Mouse (Mus musculus) heart, postnatal 0 days (tissue): Measurements from ENCODE around the gene Reln. TPM values are rescaled to one million over a fixed set of nuclear protein-coding genes. Genes with fewer than 3 reads are reported as not detected.

ENCODE experiments used
- ATAC-seq: fragments of 200-750 bp; cut with Nextera tagmentation; 2 replicates; pipeline ENCODE4 v1.8.0; 2017; ENCODE audit warnings: low read depth, moderate number of reproducible peaks, moderate library complexity; ENCODE audit not compliant: insufficient read depth
- DNase-seq: peaks from one replicate; pipeline ENCODE4 v3.0.0-alpha.2; 2016; ENCODE audit warnings: low spot score
- H3K27ac ChIP-seq: fragments of 300-500 bp; sonication (generic); 2 replicates; pipeline ENCODE4 v1.5.1; 2014; ENCODE audit warnings: low read depth, mild to moderate bottlenecking
- H3K27me3 ChIP-seq: fragments of 300-500 bp; sonication (generic); 2 replicates; pipeline ENCODE4 v1.6.1; 2014; ENCODE audit warnings: low read length, mixed read lengths; ENCODE audit not compliant: control insufficient read depth, insufficient read depth
- H3K36me3 ChIP-seq: fragments of 300-500 bp; sonication (generic); replicated peaks from 2 replicates; pipeline ENCODE4 v1.6.1; 2014; ENCODE audit warnings: low read length, mixed read lengths; ENCODE audit not compliant: control insufficient read depth, insufficient read depth
- H3K4me1 ChIP-seq: fragments of 300-500 bp; sonication (generic); 2 replicates; pipeline ENCODE4 v1.6.1; 2014; ENCODE audit warnings: antibody characterized with exemption; ENCODE audit not compliant: control insufficient read depth, insufficient read depth
- H3K4me2 ChIP-seq: fragments of 300-500 bp; sonication (generic); 2 replicates; pipeline ENCODE4 v1.6.1; 2014; ENCODE audit warnings: low read depth, mild to moderate bottlenecking, low read length, moderate library complexity
- H3K4me3 ChIP-seq: fragments of 300-500 bp; sonication (generic); 2 replicates; pipeline ENCODE4 v1.5.1; 2014; ENCODE audit warnings: low read depth, low read length
- H3K9ac ChIP-seq: fragments of 300-500 bp; sonication (generic); replicated peaks from 2 replicates; pipeline ENCODE4 v1.6.1; 2014; ENCODE audit warnings: low read depth, low read length, mixed read lengths
- H3K9me3 ChIP-seq: fragments of 300-500 bp; sonication (generic); replicated peaks from 2 replicates; pipeline ENCODE4 v1.6.1; 2016; ENCODE audit warnings: low read length; ENCODE audit not compliant: control insufficient read depth
- CTCF ChIP-seq: IDR thresholded peaks from 2 replicates; pipeline ENCODE4 v1.5.1; 2016; ENCODE audit warnings: antibody characterized with exemption, control low read depth, low read depth
- EP300 ChIP-seq: IDR thresholded peaks from 2 replicates; pipeline ENCODE4 v1.6.1; 2016; ENCODE audit warnings: antibody characterized with exemption, low read depth
- WGBS: fragments of 180-500 bp; shearing (Covaris S2); extraction: QIAGEN DNeasy Blood & Tissue Kit; methylation state at CpG from one replicate; pipeline ENCODE4 v1.1.7; 2014; 5-methylcytosine and 5-hydroxymethylcytosine counted together
- polyA plus RNA-seq: library from polyadenylated mRNA; unstranded; fragments of >200 nt; fragmentation: Nextera tagmentation; extraction: Ambion mirVana; gene quantifications from 2 replicates; pipeline ENCODE4 v1.2.1, GENCODE M21; 2015
- total RNA-seq: library from RNA; depleted of rRNA; stranded (reverse); fragments of >200 nt; gene quantifications from 2 replicates; pipeline ENCODE4 v1.2.3, GENCODE M21; 2014; ENCODE audit warnings: low replicate concordance

Gene Reln
- total and polyA plus RNA-seq, 2 experiments from 2014 or later = 1.00 to 14.4 TPM

- ATAC-seq = no peak
- DNase-seq = no peak
- Histone ChIP-seq H3K4me2 (no peak overlapping the region), H3K4me1 (no peaks in the 10 kb centered on the region), H3K9ac (no peak overlapping the region), H3K9me3 (no peaks in the 10 kb centered on the region), H3K36me3 (no peaks in the 10 kb centered on the region), H3K4me3 (no peak overlapping the region), H3K27me3 (no peaks in the 10 kb centered on the region), H3K27ac (no peak overlapping the region)
- TF ChIP-seq EP300 = no peak
- TF ChIP-seq CTCF = no peak
- 67% methylated on average over 6 of the region's 6 CpGs for WGBS
Measured at GRCm38 (mm10) chr5:22247850-22248249, 96.7 kb downstream of the Reln start.

DNA sequence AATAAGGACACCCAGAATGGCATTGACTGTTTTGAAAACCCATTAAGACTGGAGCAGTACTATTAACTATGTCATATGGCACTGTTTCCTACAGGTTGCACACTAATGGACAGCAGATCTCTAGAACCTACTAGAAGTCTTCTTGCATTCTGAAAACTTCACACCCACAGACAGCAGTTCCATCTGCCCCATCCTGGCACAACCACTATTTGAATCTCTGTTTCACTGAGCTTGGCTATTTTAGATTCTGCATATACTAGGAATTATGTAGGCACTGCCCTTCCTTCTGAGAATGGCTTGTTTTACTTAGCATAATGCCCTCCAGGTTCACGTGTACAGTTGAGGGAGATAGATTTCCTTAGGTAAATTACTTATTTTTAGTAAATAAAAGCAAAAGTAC is 99.4 kb downstream of the Reln start:
- Histone ChIP-seq H3K4me3 (no peak overlapping the region), H3K9me3 (no peaks in the 10 kb centered on the region), H3K27me3 (no peaks in the 10 kb centered on the region), H3K27ac (no peak overlapping the region), H3K9ac (no peak overlapping the region), H3K4me1 (no peaks in the 10 kb centered on the region), H3K36me3 (no peaks in the 10 kb centered on the region), H3K4me2 (no peak overlapping the region)
- TF ChIP-seq CTCF = no peak
- TF ChIP-seq EP300 = no peak
- WGBS = 58% methylated on average over 1 of the region's 1 CpGs
- DNase-seq (no peak), ATAC-seq (no peak)

- 72% methylated on average over 2 of the region's 2 CpGs for whole genome bisulfite sequencing
- no peaks in the 10 kb centered on the region for H3K4me1 ChIP-seq
- no peak for TF ChIP-seq EP300
- no peak for TF ChIP-seq CTCF
- no peaks in the 10 kb centered on the region for H3K9me3 ChIP-seq
- no peak overlapping the region for H3K4me3 ChIP-seq
- H3K36me3 ChIP-seq = no peaks in the 10 kb centered on the region
- no peak overlapping the region for H3K9ac ChIP-seq
- H3K27me3 ChIP-seq = no peaks in the 10 kb centered on the region
- no peak overlapping the region for H3K27ac ChIP-seq
- no peak for DNase-seq
- ATAC-seq = no peak
- no peak overlapping the region for H3K4me2 ChIP-seq
Measured at GRCm38 (mm10) chr5:22243538-22243937, 101.0 kb downstream of the Reln start.

GRCm38 (mm10) chr5:22241560-22241959 is 102.9 kb downstream of the Reln start:
- Histone ChIP-seq H3K9me3 (no peaks in the 10 kb centered on the region), H3K4me3 (no peak overlapping the region), H3K4me1 (no peaks in the 10 kb centered on the region), H3K27me3 (no peaks in the 10 kb centered on the region), H3K4me2 (no peak overlapping the region), H3K9ac (no peak overlapping the region), H3K36me3 (no peaks in the 10 kb centered on the region), H3K27ac (no peak overlapping the region)
- no peak for ATAC-seq
- WGBS = 74% methylated on average over 4 of the region's 4 CpGs
- no peak for DNase-seq
- TF ChIP-seq EP300 = no peak
- no peak for TF ChIP-seq CTCF

GRCm38 (mm10) chr5:22236801-22237200 is 107.7 kb downstream of the Reln start:
- TF ChIP-seq EP300 = no peak
- TF ChIP-seq CTCF = no peak
- Histone ChIP-seq H3K9me3 (no peaks in the 10 kb centered on the region), H3K4me2 (no peak overlapping the region), H3K27ac (no peak overlapping the region), H3K27me3 (no peaks in the 10 kb centered on the region), H3K4me1 (no peaks in the 10 kb centered on the region), H3K4me3 (no peak overlapping the region), H3K9ac (no peak overlapping the region), H3K36me3 (no peaks in the 10 kb centered on the region)
- ATAC-seq (no peak), DNase-seq (no peak)
- 41% methylated on average over 6 of the region's 6 CpGs for WGBS

DNA sequence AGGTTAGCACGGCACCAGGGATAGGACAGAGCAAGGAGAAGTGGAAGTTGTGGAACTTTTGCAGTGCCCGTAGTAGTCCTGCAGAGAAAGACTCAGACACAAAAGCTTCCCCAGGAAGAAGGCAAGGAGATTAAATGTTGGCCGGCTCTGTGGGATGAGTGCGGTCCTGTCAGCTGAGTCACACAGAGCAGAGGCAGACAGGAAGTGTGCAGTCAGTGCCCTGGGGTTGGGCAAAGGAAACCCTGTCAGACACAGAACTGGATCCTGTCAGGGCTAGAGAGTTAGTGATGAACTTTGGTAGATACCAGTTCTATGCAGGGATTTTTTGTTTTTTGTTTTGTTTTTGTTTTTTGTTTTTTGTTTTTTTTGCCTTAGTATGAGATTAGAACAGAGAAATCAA is 120.0 kb downstream of the Reln start:
- peak; percentile 5 for DNase-seq
- H3K9ac ChIP-seq = no peak overlapping the region
- H3K36me3 ChIP-seq = no peaks in the 10 kb centered on the region
- H3K4me1 ChIP-seq = no peaks in the 10 kb centered on the region
- no peak overlapping the region for H3K4me3 ChIP-seq
- ATAC-seq = 0 out of 2 replicates have a peak, but pooled peaks have one; percentile 27
- no peaks in the 10 kb centered on the region for H3K27me3 ChIP-seq
- TF ChIP-seq CTCF (no peak), EP300 (no peak)
- H3K27ac ChIP-seq = no peak overlapping the region
- 45% methylated on average over 4 of the region's 4 CpGs for WGBS
- H3K9me3 ChIP-seq = no peaks in the 10 kb centered on the region
- H3K4me2 ChIP-seq = no peak overlapping the region
